In genomic region chr15:7222809-7223208, GRCm38 (mm10) we compare ENCODE assay signal across 10 mouse cellular contexts.
DNase-seq lines count a peak whose midpoint lies in the region; ATAC-seq lines count a peak whose summit lies in the region.
"Had no signal": no experiment of that assay in that cellular context is flagged by ENCODE, and none has a peak within 500 bp of the region (broad histone marks: within the 10 kb centered on the region; RNA-seq: fewer than 3 reads in every experiment).

No protein-coding gene starts in this region.

- DNase-seq in cerebellum, adult 11-12 months = peak; percentile 11
- no peak for DNase-seq in cerebellum, adult 8-10 months
- peak; percentile 63 for DNase-seq in lung, postnatal 14 days
- no peak for DNase-seq in forebrain, embryonic 11.5 days (ENCODE audit: low spot score)
- no peak for DNase-seq in natural killer cell, adult 2 months (ENCODE audit: low spot score in 2 of 2)
- DNase-seq: kidney, postnatal 4 days; thymus, postnatal 4 days had no signal

- peaks cover 15% of the 10 kb centered on the region for H3K4me1 ChIP-seq in embryonic facial prominence, embryonic 15.5 days
- peaks cover 40% of the 10 kb centered on the region for H3K4me1 ChIP-seq in heart, embryonic 15.5 days (replicated peaks)
- no peaks in the 10 kb centered on the region for H3K4me1 ChIP-seq in forebrain, embryonic 11.5 days (replicated peaks; ENCODE audit: control insufficient read depth, insufficient read depth, low read length)

- H3K4me2 ChIP-seq in embryonic facial prominence, embryonic 15.5 days (replicated peaks) = 0 out of 2 replicates have a peak overlapping the region, but pooled peaks have one; percentile 3
- H3K4me2 ChIP-seq in heart, embryonic 15.5 days = peak overlapping the region; percentile 61
- H3K4me2 ChIP-seq in forebrain, embryonic 11.5 days (ENCODE audit: low read depth, low read length, severe bottlenecking) = no peak overlapping the region

- no peak overlapping the region for H3K9ac ChIP-seq in embryonic facial prominence, embryonic 15.5 days
- H3K9ac ChIP-seq in heart, embryonic 15.5 days = peak overlapping the region; percentile 54
- no peak overlapping the region for H3K9ac ChIP-seq in forebrain, embryonic 11.5 days (ENCODE audit: low read length)

- H3K27me3 ChIP-seq in embryonic facial prominence, embryonic 15.5 days = no peaks in the 10 kb centered on the region
- H3K27me3 ChIP-seq in heart, embryonic 15.5 days = no peaks in the 10 kb centered on the region
- no peaks in the 10 kb centered on the region for H3K27me3 ChIP-seq in forebrain, embryonic 11.5 days (ENCODE audit: control insufficient read depth, insufficient read depth, low read length)

- H3K4me3 ChIP-seq in embryonic facial prominence, embryonic 15.5 days (replicated peaks) = no peak overlapping the region
- H3K4me3 ChIP-seq in heart, embryonic 15.5 days = peak overlapping the region; percentile 34
- no peak overlapping the region for H3K4me3 ChIP-seq in forebrain, embryonic 11.5 days (ENCODE audit: low read depth, low read length)

- no peaks in the 10 kb centered on the region for H3K36me3 ChIP-seq in embryonic facial prominence, embryonic 15.5 days
- no peaks in the 10 kb centered on the region for H3K36me3 ChIP-seq in heart, embryonic 15.5 days
- no peaks in the 10 kb centered on the region for H3K36me3 ChIP-seq in forebrain, embryonic 11.5 days (ENCODE audit: control insufficient read depth, insufficient read depth, low read length)

- no peaks in the 10 kb centered on the region for H3K9me3 ChIP-seq in embryonic facial prominence, embryonic 15.5 days (replicated peaks)
- no peaks in the 10 kb centered on the region for H3K9me3 ChIP-seq in heart, embryonic 15.5 days (replicated peaks)
- no peaks in the 10 kb centered on the region for H3K9me3 ChIP-seq in forebrain, embryonic 11.5 days (ENCODE audit: control insufficient read depth, low read length)

- no peak overlapping the region for H3K27ac ChIP-seq in embryonic facial prominence, embryonic 15.5 days (replicated peaks)
- peak overlapping the region; percentile 95 for H3K27ac ChIP-seq in heart, embryonic 15.5 days
- H3K27ac ChIP-seq in forebrain, embryonic 11.5 days (ENCODE audit: low read depth, low read length) = no peak overlapping the region

- WGBS in embryonic facial prominence, embryonic 15.5 days = 27% methylated on average over 11 of the region's 11 CpGs
- WGBS in heart, embryonic 15.5 days = 18% methylated on average over 11 of the region's 11 CpGs
- 53% methylated on average over 11 of the region's 11 CpGs for WGBS in forebrain, embryonic 11.5 days

- no peak; the same call in 1 of the 2 replicates for ATAC-seq in embryonic facial prominence, embryonic 15.5 days (ENCODE audit: insufficient number of reproducible peaks, low FRiP score, low TSS enrichment, low read depth)
- peak; percentile 89 for ATAC-seq in heart, embryonic 15.5 days (replicated peaks; ENCODE audit: insufficient number of reproducible peaks, insufficient read depth, low FRiP score, low read depth)
- no peak for ATAC-seq in forebrain, embryonic 11.5 days (replicated peaks; ENCODE audit: low FRiP score)
- ATAC-seq in erythroblast, adult 5-6 weeks (replicated peaks; ENCODE audit: low FRiP score, poor library complexity, severe bottlenecking) = no peak

Comparison
In these comparisons a context has a peak if more than half of its experiments do, and no peak if none do; other contexts are left out.
1. DNase-seq: peak in cerebellum, adult 11-12 months (single experiment) and lung, postnatal 14 days (single experiment); none in cerebellum, adult 8-10 months (single experiment), forebrain, embryonic 11.5 days (single experiment) and natural killer cell, adult 2 months (0 of 2).